Comparison of ENCODE assay signal across 17 mouse cellular contexts in the genomic region with DNA sequence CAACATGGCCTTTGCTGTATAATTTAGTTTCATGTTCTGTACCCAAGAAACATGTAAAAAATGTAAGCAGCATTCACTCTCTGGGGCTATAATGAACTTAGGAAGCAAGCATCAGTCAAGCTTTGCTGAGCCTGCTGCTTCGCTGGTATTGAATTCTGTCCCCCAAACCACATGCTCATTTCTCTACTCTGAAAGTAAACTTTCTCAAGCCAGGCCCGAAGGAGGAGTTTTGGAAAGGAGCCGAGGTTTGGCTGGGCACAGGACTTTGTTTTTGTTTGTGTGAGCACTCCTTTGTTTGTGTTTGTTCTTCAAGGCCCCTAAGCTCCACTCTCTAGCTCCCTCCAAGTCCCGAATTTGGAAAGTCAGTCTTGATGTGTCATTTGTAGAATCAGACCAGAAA.
DNase-seq lines count a peak whose midpoint lies in the region; ATAC-seq lines count a peak whose summit lies in the region.
"Had no signal": no experiment of that assay in that cellular context is flagged by ENCODE, and none has a peak within 500 bp of the region (broad histone marks: within the 10 kb centered on the region; RNA-seq: fewer than 3 reads in every experiment).

No protein-coding gene starts in this region.

- H3K27me3 ChIP-seq in forebrain, embryonic 16.5 days (replicated peaks; ENCODE audit: control insufficient read depth, insufficient read depth, low read length) = no peaks in the 10 kb centered on the region
- peaks cover 2% of the 10 kb centered on the region; the same call in 1 of the 2 replicates for H3K27me3 ChIP-seq in forebrain, embryonic 11.5 days (ENCODE audit: control insufficient read depth, insufficient read depth, low read length)
- H3K27me3 ChIP-seq: heart, embryonic 15.5 days; limb, embryonic 13.5 days had no signal

- H3K9ac ChIP-seq in forebrain, embryonic 16.5 days (replicated peaks; ENCODE audit: low read depth, low read length) = no peak overlapping the region
- H3K9ac ChIP-seq in forebrain, embryonic 11.5 days (ENCODE audit: low read length) = no peak overlapping the region
- H3K9ac ChIP-seq: heart, embryonic 15.5 days; hindbrain, embryonic 14.5 days; limb, embryonic 13.5 days; liver, postnatal 0 days had no signal

- H3K4me2 ChIP-seq in forebrain, embryonic 16.5 days (ENCODE audit: low read length) = no peak overlapping the region
- H3K4me2 ChIP-seq in forebrain, embryonic 11.5 days (ENCODE audit: low read depth, low read length, severe bottlenecking) = no peak overlapping the region
- H3K4me2 ChIP-seq: heart, embryonic 15.5 days; hindbrain, embryonic 14.5 days; limb, embryonic 13.5 days; midbrain, embryonic 11.5 days had no signal

- no peak overlapping the region for H3K27ac ChIP-seq in forebrain, embryonic 16.5 days (ENCODE audit: low read length)
- no peak overlapping the region for H3K27ac ChIP-seq in forebrain, embryonic 11.5 days (ENCODE audit: low read depth, low read length)
- H3K27ac ChIP-seq: heart, embryonic 15.5 days; hindbrain, embryonic 14.5 days; limb, embryonic 13.5 days had no signal

- H3K36me3 ChIP-seq in forebrain, embryonic 16.5 days (ENCODE audit: control insufficient read depth, insufficient read depth) = no peaks in the 10 kb centered on the region
- no peaks in the 10 kb centered on the region for H3K36me3 ChIP-seq in forebrain, embryonic 11.5 days (ENCODE audit: control insufficient read depth, insufficient read depth, low read length)
- H3K36me3 ChIP-seq: heart, embryonic 15.5 days; limb, embryonic 13.5 days had no signal

- 17% methylated on average over 4 of the region's 4 CpGs for WGBS in forebrain, embryonic 16.5 days
- WGBS in forebrain, embryonic 11.5 days = 52% methylated on average over 4 of the region's 4 CpGs

- intact Hi-C loops in left cerebral cortex, postnatal 14 days (cut with DNase I) = no loop called here
- intact Hi-C loops in left cerebral cortex, postnatal 36 days (cut with DNase I) = no loop called here

- 0 out of 2 replicates have a peak, but pooled peaks cover 5% of the 10 kb centered on the region for H3K4me1 ChIP-seq in forebrain, embryonic 16.5 days (replicated peaks; ENCODE audit: control insufficient read depth, insufficient read depth, low read length)
- no peaks in the 10 kb centered on the region; the same call in 1 of the 2 replicates for H3K4me1 ChIP-seq in forebrain, embryonic 11.5 days (replicated peaks; ENCODE audit: control insufficient read depth, insufficient read depth, low read length)
- H3K4me1 ChIP-seq: heart, embryonic 15.5 days had no signal

- no peaks in the 10 kb centered on the region for H3K9me3 ChIP-seq in forebrain, embryonic 16.5 days (ENCODE audit: control insufficient read depth, low read length)
- H3K9me3 ChIP-seq in forebrain, embryonic 11.5 days (ENCODE audit: control insufficient read depth, low read length) = no peaks in the 10 kb centered on the region
- H3K9me3 ChIP-seq: heart, embryonic 15.5 days; limb, embryonic 13.5 days had no signal

- H3K4me3 ChIP-seq in forebrain, embryonic 16.5 days (replicated peaks; ENCODE audit: low read length) = no peak overlapping the region
- no peak overlapping the region for H3K4me3 ChIP-seq in forebrain, embryonic 11.5 days (ENCODE audit: low read depth, low read length)
- H3K4me3 ChIP-seq: heart, embryonic 15.5 days; limb, embryonic 13.5 days had no signal

- no peak for DNase-seq in forebrain, embryonic 11.5 days (ENCODE audit: low spot score)
- peak; percentile 6 to 14 for DNase-seq in left cerebral cortex, postnatal 14 days (ENCODE audit: low spot score in 2 of 2)
- DNase-seq in left cerebral cortex, postnatal 36 days (ENCODE audit: low spot score in 2 of 2) = no peak
- peak; percentile 49 for DNase-seq in Muller cell, postnatal 12 days (ENCODE audit: inconsistent ontology term)
- DNase-seq in kidney, postnatal 4 days = peak; percentile 15 to 19
- DNase-seq in testis, postnatal 14 days (ENCODE audit: low spot score) = no peak
- DNase-seq in gastrocnemius, adult 8-10 months (ENCODE audit: low spot score in 2 of 2) = no peak
- DNase-seq: adrenal gland, postnatal 36 days; B cell, adult 2 months; gastrocnemius, postnatal 36 days; liver, postnatal 0 days; thymus, adult 2 months had no signal

- peak; percentile 44; the same call in 1 of the 2 replicates for ATAC-seq in forebrain, embryonic 16.5 days
- ATAC-seq in forebrain, embryonic 11.5 days (replicated peaks; ENCODE audit: low FRiP score) = no peak
- ATAC-seq: liver, postnatal 0 days had no signal

Comparison
In these comparisons a context has a peak if more than half of its experiments do, and no peak if none do; other contexts are left out.
1. DNase-seq: peak in left cerebral cortex, postnatal 14 days (2 of 2), Muller cell, postnatal 12 days (single experiment) and kidney, postnatal 4 days (2 of 2); none in forebrain, embryonic 11.5 days (single experiment), left cerebral cortex, postnatal 36 days (0 of 2), testis, postnatal 14 days (single experiment) and gastrocnemius, adult 8-10 months (0 of 2).